ENCODE assay signal across 8 mouse cellular contexts in the genomic region with DNA sequence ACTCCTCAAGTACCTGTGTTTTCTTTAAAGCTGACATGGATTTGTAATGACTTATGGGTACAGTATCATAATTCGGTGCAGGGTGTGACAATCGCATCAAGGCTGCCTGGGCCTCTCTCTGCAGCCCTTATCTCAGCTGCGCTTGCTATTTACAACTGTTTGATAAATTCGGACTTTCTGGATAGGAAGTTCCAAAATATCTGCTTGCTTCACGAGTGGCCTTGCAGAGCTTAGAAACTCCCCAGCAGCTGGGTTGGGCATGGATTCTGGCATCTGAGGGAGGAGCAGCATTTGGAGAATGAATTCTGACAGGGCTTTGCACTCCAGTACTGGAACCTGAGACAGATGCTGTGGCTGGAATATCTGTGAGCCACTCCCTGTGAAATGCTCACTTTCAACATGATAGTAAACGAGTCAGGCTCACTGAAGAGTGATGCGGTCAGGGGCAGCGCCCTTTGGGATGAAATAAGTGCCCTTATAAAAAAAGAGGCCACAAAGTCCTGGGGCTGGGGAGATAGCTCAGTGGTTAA. TPM values are rescaled to one million over a fixed set of nuclear protein-coding genes. Genes with fewer than 3 reads are reported as not detected.
DNase-seq lines count a peak whose midpoint lies in the region; ATAC-seq and TF ChIP-seq lines count a peak whose summit lies in the region.

No protein-coding gene starts in this region.

- H3K4me3 ChIP-seq in gastrocnemius, adult 2 months: peak overlapping the region; percentile 47
- H3K4me3 ChIP-seq in midbrain, embryonic 13.5 days (replicated peaks): no peak overlapping the region
- no peak overlapping the region for H3K4me3 ChIP-seq in midbrain, embryonic 11.5 days (ENCODE audit: low read depth, low read length)
- H3K4me3 ChIP-seq in hindbrain, embryonic 14.5 days (replicated peaks; ENCODE audit: low read length): no peak overlapping the region
- no peak overlapping the region for H3K4me3 ChIP-seq in neural tube, embryonic 15.5 days (replicated peaks)

- intact Hi-C loops in gastrocnemius, adult 2 months (cut with DNase I): no loop called here

- 87% methylated on average over 8 of the region's 8 CpGs for WGBS in midbrain, embryonic 13.5 days
- WGBS in midbrain, embryonic 11.5 days: 88% methylated on average over 8 of the region's 8 CpGs
- 91% methylated on average over 8 of the region's 8 CpGs for WGBS in hindbrain, embryonic 14.5 days
- WGBS in neural tube, embryonic 15.5 days: 83% methylated on average over 8 of the region's 8 CpGs

- DNase-seq in gastrocnemius, adult 2 months: no peak
- no peak for DNase-seq in gastrocnemius, postnatal 4 days (ENCODE audit: low spot score in 2 of 2)
- DNase-seq in midbrain, embryonic 11.5 days (ENCODE audit: low spot score, missing footprints): no peak
- no peak for DNase-seq in hindbrain, embryonic 14.5 days (ENCODE audit: low spot score)
- no peak for DNase-seq in layer of hippocampus, adult 9-10 months (ENCODE audit: low spot score)
- DNase-seq in layer of hippocampus, postnatal 36 days: no peak

- no peaks in the 10 kb centered on the region for H3K9me3 ChIP-seq in midbrain, embryonic 13.5 days
- H3K9me3 ChIP-seq in midbrain, embryonic 11.5 days (ENCODE audit: control insufficient read depth, low read length): no peaks in the 10 kb centered on the region
- no peaks in the 10 kb centered on the region for H3K9me3 ChIP-seq in hindbrain, embryonic 14.5 days (ENCODE audit: control insufficient read depth, low read length)
- H3K9me3 ChIP-seq in neural tube, embryonic 15.5 days (replicated peaks): no peaks in the 10 kb centered on the region

- no peaks in the 10 kb centered on the region for H3K27me3 ChIP-seq in midbrain, embryonic 13.5 days
- H3K27me3 ChIP-seq in midbrain, embryonic 11.5 days (ENCODE audit: control insufficient read depth, insufficient read depth, low read length): no peaks in the 10 kb centered on the region
- no peaks in the 10 kb centered on the region for H3K27me3 ChIP-seq in hindbrain, embryonic 14.5 days (ENCODE audit: control insufficient read depth, insufficient read depth, low read length)
- H3K27me3 ChIP-seq in neural tube, embryonic 15.5 days (replicated peaks): no peaks in the 10 kb centered on the region

- TF ChIP-seq CTCF in gastrocnemius, adult 2 months (IDR thresholded peaks at IDR 0.05): no peak

- ATAC-seq in midbrain, embryonic 13.5 days: no peak
- no peak for ATAC-seq in midbrain, embryonic 11.5 days (ENCODE audit: low FRiP score)
- no peak for ATAC-seq in hindbrain, embryonic 14.5 days (ENCODE audit: low FRiP score)
- ATAC-seq in neural tube, embryonic 15.5 days (ENCODE audit: low FRiP score): no peak

- H3K4me1 ChIP-seq in midbrain, embryonic 13.5 days (replicated peaks): peaks cover 38% of the 10 kb centered on the region
- peaks cover 3% of the 10 kb centered on the region; the same call in 1 of the 2 replicates for H3K4me1 ChIP-seq in midbrain, embryonic 11.5 days (ENCODE audit: control insufficient read depth, insufficient read depth, low read length)
- peaks cover 26% of the 10 kb centered on the region for H3K4me1 ChIP-seq in hindbrain, embryonic 14.5 days (replicated peaks; ENCODE audit: control insufficient read depth, insufficient read depth, low read length)
- peaks cover 57% of the 10 kb centered on the region for H3K4me1 ChIP-seq in neural tube, embryonic 15.5 days

- peak overlapping the region; percentile 35 for H3K27ac ChIP-seq in gastrocnemius, adult 2 months
- H3K27ac ChIP-seq in midbrain, embryonic 13.5 days: no peak overlapping the region
- no peak overlapping the region for H3K27ac ChIP-seq in midbrain, embryonic 11.5 days (ENCODE audit: low read depth, low read length)
- H3K27ac ChIP-seq in hindbrain, embryonic 14.5 days: peak overlapping the region; percentile 9; the same call in 1 of the 2 replicates
- peak overlapping the region; percentile 46 for H3K27ac ChIP-seq in neural tube, embryonic 15.5 days (replicated peaks)

- H3K36me3 ChIP-seq in midbrain, embryonic 13.5 days: peaks cover 2% of the 10 kb centered on the region; the same call in 1 of the 2 replicates
- no peaks in the 10 kb centered on the region for H3K36me3 ChIP-seq in midbrain, embryonic 11.5 days (ENCODE audit: control insufficient read depth, insufficient read depth, low read length)
- peaks cover 11% of the 10 kb centered on the region for H3K36me3 ChIP-seq in hindbrain, embryonic 14.5 days (replicated peaks; ENCODE audit: control insufficient read depth, insufficient read depth)
- H3K36me3 ChIP-seq in neural tube, embryonic 15.5 days: peaks cover 8% of the 10 kb centered on the region

- no peak overlapping the region for H3K4me2 ChIP-seq in midbrain, embryonic 13.5 days (replicated peaks)
- no peak overlapping the region for H3K4me2 ChIP-seq in midbrain, embryonic 11.5 days
- H3K4me2 ChIP-seq in hindbrain, embryonic 14.5 days (replicated peaks): no peak overlapping the region
- no peak overlapping the region for H3K4me2 ChIP-seq in neural tube, embryonic 15.5 days

- peak overlapping the region; percentile 25; the same call in 1 of the 2 replicates for H3K9ac ChIP-seq in midbrain, embryonic 13.5 days (replicated peaks)
- no peak overlapping the region for H3K9ac ChIP-seq in midbrain, embryonic 11.5 days (ENCODE audit: low read length)
- H3K9ac ChIP-seq in hindbrain, embryonic 14.5 days: no peak overlapping the region
- peak overlapping the region; percentile 21; the same call in 1 of the 2 replicates for H3K9ac ChIP-seq in neural tube, embryonic 15.5 days (replicated peaks)

RNA-seq across cellular contexts. Expression of a gene that starts 7.7 kb away (rescaled TPM):
- 1 to 10 TPM; 2.3 to 2.7 TPM for total RNA-seq in gastrocnemius, adult 2 months (2021)
- total RNA-seq in gastrocnemius, postnatal 4 days (2021): 10 to 100 TPM; 37.2 to 39.4 TPM
- polyA plus RNA-seq in midbrain, embryonic 13.5 days (2015; fragmentation: Nextera tagmentation; extraction: Ambion mirVana): 12.2 and 15.6 TPM in 2 replicates
- polyA plus RNA-seq in midbrain, embryonic 11.5 days (2014; fragmentation: Nextera tagmentation; extraction: Ambion mirVana): 8.0 and 9.4 TPM in 2 replicates
- polyA plus RNA-seq in hindbrain, embryonic 14.5 days (2014; fragmentation: Nextera tagmentation; extraction: Ambion mirVana): 16.2 and 19.3 TPM in 2 replicates
- polyA plus RNA-seq in neural tube, embryonic 15.5 days (2015; fragmentation: Nextera tagmentation; extraction: Ambion mirVana): 12.4 and 13.0 TPM in 2 replicates
- total RNA-seq in layer of hippocampus, postnatal 36 days (2021): 10 to 100 TPM; 20.3 to 20.9 TPM

RNA-seq across cellular contexts. Expression of a gene that starts 24.7 kb away (rescaled TPM):
- total RNA-seq in gastrocnemius, adult 2 months (2021): 1 to 10 TPM; 4.3 to 4.5 TPM
- total RNA-seq in gastrocnemius, postnatal 4 days (2021): 1 to 10 TPM; 7.2 to 7.4 TPM
- 26.5 and 26.9 TPM in 2 replicates for polyA plus RNA-seq in midbrain, embryonic 13.5 days (2015; fragmentation: Nextera tagmentation; extraction: Ambion mirVana)
- 19.5 and 19.7 TPM in 2 replicates for polyA plus RNA-seq in midbrain, embryonic 11.5 days (2014; fragmentation: Nextera tagmentation; extraction: Ambion mirVana)
- 16.5 and 19.6 TPM in 2 replicates for polyA plus RNA-seq in hindbrain, embryonic 14.5 days (2014; fragmentation: Nextera tagmentation; extraction: Ambion mirVana)
- 17.0 and 19.0 TPM in 2 replicates for polyA plus RNA-seq in neural tube, embryonic 15.5 days (2015; fragmentation: Nextera tagmentation; extraction: Ambion mirVana)
- 1 to 10 TPM; 3.9 to 5.0 TPM for total RNA-seq in layer of hippocampus, postnatal 36 days (2021)

RNA-seq across cellular contexts. Expression of a gene that starts 57.1 kb away (rescaled TPM):
- 100 to 1,000 TPM; 181 to 184 TPM for total RNA-seq in gastrocnemius, adult 2 months (2021)
- 100 to 1,000 TPM; 205 to 215 TPM for total RNA-seq in gastrocnemius, postnatal 4 days (2021)
- 228 and 244 TPM in 2 replicates for polyA plus RNA-seq in midbrain, embryonic 13.5 days (2015; fragmentation: Nextera tagmentation; extraction: Ambion mirVana)
- 228 and 248 TPM in 2 replicates for polyA plus RNA-seq in midbrain, embryonic 11.5 days (2014; fragmentation: Nextera tagmentation; extraction: Ambion mirVana)
- 262 and 272 TPM in 2 replicates for polyA plus RNA-seq in hindbrain, embryonic 14.5 days (2014; fragmentation: Nextera tagmentation; extraction: Ambion mirVana)
- 289 and 350 TPM in 2 replicates for polyA plus RNA-seq in neural tube, embryonic 15.5 days (2015; fragmentation: Nextera tagmentation; extraction: Ambion mirVana)
- total RNA-seq in layer of hippocampus, postnatal 36 days (2021): 100 to 1,000 TPM; 357 TPM

Comparison
In these comparisons a context has a peak if more than half of its experiments do, and no peak if none do; other contexts are left out.
1. H3K9ac ChIP-seq: peak in midbrain, embryonic 13.5 days (single experiment) and neural tube, embryonic 15.5 days (single experiment); none in midbrain, embryonic 11.5 days (single experiment) and hindbrain, embryonic 14.5 days (single experiment).
2. H3K27ac ChIP-seq: peak in gastrocnemius, adult 2 months (single experiment), hindbrain, embryonic 14.5 days (single experiment) and neural tube, embryonic 15.5 days (single experiment); none in midbrain, embryonic 13.5 days (single experiment) and midbrain, embryonic 11.5 days (single experiment).